Mouse (Mus musculus) ES-CJ7 (cell line): Measurements from ENCODE around the gene Arih2.

ENCODE experiments used
- DNase-seq: peaks from one replicate; pipeline ENCODE4 v3.0.0; 2011; ENCODE audit warnings: low read depth, low spot score

Arih2 gene

GRCm38 (mm10) chr9:108579344-108579690 lies 69.9 kb downstream of the Arih2 start:
- no peak for DNase-seq

GRCm38 (mm10) chr9:108578545-108579343 lies 70.4 kb downstream of the Arih2 start, which contains the start of gene Wdr6:
Gene Wdr6 (minus strand): TSS chr9:108578739.
- peak; percentile 98 for DNase-seq

GRCm38 (mm10) chr9:108577934-108578544 lies 71.1 kb downstream of the Arih2 start:
- DNase-seq, result no peak

GRCm38 (mm10) chr9:108577025-108577424 lies 72.2 kb downstream of the Arih2 start:
- no peak for DNase-seq

- DNase-seq, result no peak
These were observed 73.6 kb downstream of the Arih2 start for GRCm38 (mm10) chr9:108575321-108576297.

GRCm38 (mm10) chr9:108574921-108575320 lies 74.3 kb downstream of the Arih2 start:
- no peak for DNase-seq

- peak; percentile 90 for DNase-seq
These were observed 75.2 kb downstream of the Arih2 start for GRCm38 (mm10) chr9:108573774-108574690.

- DNase-seq, result no peak
These were observed 76.9 kb downstream of the Arih2 start for GRCm38 (mm10) chr9:108572321-108572720.

GRCm38 (mm10) chr9:108571401-108571973 lies 77.7 kb downstream of the Arih2 start:
- no peak for DNase-seq

- DNase-seq, result peak; percentile 92
These were observed 78.8 kb downstream of the Arih2 start for GRCm38 (mm10) chr9:108570207-108570896.

- DNase-seq, result peak; percentile 92
These were observed 79.6 kb downstream of the Arih2 start, which contains the start of gene Dalrd3 for GRCm38 (mm10) chr9:108569381-108570206. Gene Dalrd3 (plus strand): TSS chr9:108569886.

GRCm38 (mm10) chr9:108568511-108568921 lies 80.7 kb downstream of the Arih2 start:
- DNase-seq, result no peak

- DNase-seq, result peak; percentile 62
These were observed 81.2 kb downstream of the Arih2 start for GRCm38 (mm10) chr9:108567931-108568419.

- DNase-seq, result peak; percentile 97
These were observed 82.1 kb downstream of the Arih2 start, which contains the start of gene Ndufaf3 for GRCm38 (mm10) chr9:108566815-108567776. Gene Ndufaf3 (minus strand): TSS chr9:108567434.

- no peak for DNase-seq
These were observed 83.0 kb downstream of the Arih2 start for GRCm38 (mm10) chr9:108565881-108566814.

GRCm38 (mm10) chr9:108564131-108564530 lies 85.1 kb downstream of the Arih2 start:
- DNase-seq, result no peak
